Mouse (Mus musculus) megakaryocyte, embryonic 14.5 days (primary cell): ENCODE results near the gene Vmn1r122. TPM values are rescaled to one million over a fixed set of nuclear protein-coding genes. Genes with fewer than 3 reads are reported as not detected.
"Not testable (repeated sequence)": the region's sequence is repeated elsewhere in the genome, so short reads cannot be mapped to it uniquely, and the experiment has no call there.

Source experiments
- H3K27me3 ChIP-seq: replicated peaks from 2 replicates; pipeline ENCODE3; 2012; ENCODE audit warnings: inconsistent platforms
- H3K36me3 ChIP-seq: replicated peaks from 2 replicates; pipeline ENCODE3; 2012; ENCODE audit warnings: low read length, inconsistent platforms, mixed read lengths
- H3K4me1 ChIP-seq: 2 replicates; pipeline ENCODE4 v1.6.1; 2012; ENCODE audit warnings: inconsistent platforms
- H3K4me3 ChIP-seq: replicated peaks from 2 replicates; pipeline ENCODE3; 2012; ENCODE audit warnings: moderate library complexity, mild to moderate bottlenecking, inconsistent platforms
- H3K9me3 ChIP-seq: 2 replicates; pipeline ENCODE4 v1.6.1; 2012; ENCODE audit warnings: inconsistent platforms
- polyA plus RNA-seq: library from polyadenylated mRNA; stranded (reverse); fragments of >175 nt; gene quantifications from 2 replicates; pipeline ENCODE4 v1.2.3, GENCODE M21; 2012; ENCODE audit warnings: low replicate concordance; ENCODE audit not compliant: insufficient read depth

Vmn1r122 gene
- polyA plus RNA-seq = not detected in 2 replicates

DNA sequence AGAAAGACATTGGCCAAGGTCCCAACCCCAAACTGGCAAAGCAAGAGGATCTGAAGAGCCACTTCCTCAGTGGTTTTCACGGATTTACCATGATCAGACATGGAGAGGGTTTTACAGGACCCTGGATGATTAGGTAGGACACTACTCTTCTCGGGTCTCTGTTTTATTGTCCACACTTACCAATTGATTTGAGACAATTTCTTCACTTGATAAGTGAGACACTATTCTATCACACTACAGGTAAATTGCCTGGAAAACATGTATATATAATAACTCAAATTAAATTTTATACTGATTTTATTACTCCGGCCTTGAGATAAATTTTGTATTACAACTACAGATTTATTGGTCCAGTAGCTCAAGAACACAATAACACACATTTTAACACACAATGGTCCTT is at the start of gene Vmn1r122:
TSS of gene Vmn1r122 (minus strand) at position 101 of the 400 bp plus-strand sequence.
- not testable (repeated sequence) for H3K36me3 ChIP-seq, H3K27me3 ChIP-seq, H3K4me1 ChIP-seq, H3K4me3 ChIP-seq, H3K9me3 ChIP-seq

GRCm38 (mm10) chr7:21161885-21162284 is 28.0 kb upstream of the Vmn1r122 start, which contains the start of gene Vmn1r123:
Gene Vmn1r123 (plus strand): TSS chr7:21162185.
- H3K36me3 ChIP-seq, H3K9me3 ChIP-seq: not testable (repeated sequence)

DNA sequence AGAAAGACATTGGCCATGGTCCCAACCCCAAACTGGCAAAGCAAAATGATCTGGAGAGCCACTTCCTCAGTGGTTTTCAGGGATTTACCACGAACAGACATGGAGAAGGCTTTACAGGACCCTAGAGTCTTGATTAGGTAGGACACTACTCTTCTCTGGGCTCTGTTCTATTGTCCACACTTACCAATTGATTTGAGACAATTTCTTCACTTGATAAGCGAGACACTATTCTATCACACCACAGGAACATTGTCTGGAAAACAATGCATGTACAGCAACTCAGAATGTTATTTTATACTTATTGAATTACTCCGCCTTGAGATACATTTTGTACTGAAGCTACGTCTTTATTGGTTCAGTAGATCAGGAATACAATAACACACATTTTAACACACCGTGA is 35.5 kb downstream of the Vmn1r122 start, which contains the start of gene Vmn1r121:
TSS of gene Vmn1r121 (minus strand) at position 101 of the 400 bp plus-strand sequence.
- not testable (repeated sequence) for H3K36me3 ChIP-seq, H3K9me3 ChIP-seq, H3K27me3 ChIP-seq, H3K4me3 ChIP-seq, H3K4me1 ChIP-seq

More at GRCm38 (mm10) chr7:21161885-21162284, 28.0 kb upstream of the Vmn1r122 start, which contains the start of gene Vmn1r123:
- not testable (repeated sequence) for H3K4me1 ChIP-seq, H3K4me3 ChIP-seq, H3K27me3 ChIP-seq

Other genes with a start within 250 kb of the Vmn1r122 start
- gene Vmn1r118, start 221.8 kb downstream of the Vmn1r122 start, polyA plus RNA-seq = not detected in 2 replicates
- gene Vmn1r119, start 121.7 kb downstream of the Vmn1r122 start, polyA plus RNA-seq = not detected in 2 replicates
- not detected in 2 replicates for gene Vmn1r120, start 80.3 kb downstream of the Vmn1r122 start, polyA plus RNA-seq
- not detected in 2 replicates for gene Vmn1r121, start 35.6 kb downstream of the Vmn1r122 start, polyA plus RNA-seq
- not detected in 2 replicates for gene Vmn1r123, start 28.1 kb upstream of the Vmn1r122 start, polyA plus RNA-seq
- gene Gm5157, start 56.3 kb upstream of the Vmn1r122 start, polyA plus RNA-seq = not detected in 2 replicates
- gene Vmn1r124, start 126.5 kb upstream of the Vmn1r122 start, polyA plus RNA-seq = not detected in 2 replicates
- not detected in 2 replicates for gene Vmn1r125, start 138.1 kb upstream of the Vmn1r122 start, polyA plus RNA-seq
- gene Vmn1r126, start 167.3 kb upstream of the Vmn1r122 start, polyA plus RNA-seq = not detected in 2 replicates
- not detected in 2 replicates for gene Vmn1r127, start 185.7 kb upstream of the Vmn1r122 start, polyA plus RNA-seq
- not detected in 2 replicates for gene Vmn1r128, start 215.2 kb upstream of the Vmn1r122 start, polyA plus RNA-seq
- gene Vmn1r129, start 227.2 kb upstream of the Vmn1r122 start, polyA plus RNA-seq = not detected in 2 replicates